Mouse (Mus musculus): ENCODE measurements around the gene Rabgef1. TPM values are rescaled to one million over a fixed set of nuclear protein-coding genes. Genes with fewer than 3 reads are reported as not detected.

Gene Rabgef1
- polyA plus RNA-seq, 1 experiment from 2014 or later = 20.7 TPM

DNA sequence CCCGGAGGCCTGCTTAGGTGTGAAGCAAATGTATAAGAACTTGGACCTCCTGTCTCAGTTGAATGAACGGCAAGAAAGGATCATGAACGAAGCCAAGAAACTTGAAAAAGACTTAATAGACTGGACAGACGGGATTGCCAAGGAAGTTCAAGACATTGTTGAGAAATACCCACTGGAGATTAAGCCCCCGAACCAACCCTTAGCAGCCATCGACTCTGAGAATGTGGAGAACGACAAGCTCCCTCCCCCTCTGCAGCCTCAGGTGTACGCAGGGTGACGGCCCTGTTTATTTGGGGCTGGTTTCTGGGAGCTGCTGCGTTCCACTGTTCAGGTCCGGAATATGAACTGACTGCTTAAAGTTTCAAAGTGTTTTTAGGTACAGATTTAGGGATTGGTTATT lies 41.4 kb downstream of the Rabgef1 start:
- no peak for DNase-seq (ENCODE audit: low spot score)

DNA sequence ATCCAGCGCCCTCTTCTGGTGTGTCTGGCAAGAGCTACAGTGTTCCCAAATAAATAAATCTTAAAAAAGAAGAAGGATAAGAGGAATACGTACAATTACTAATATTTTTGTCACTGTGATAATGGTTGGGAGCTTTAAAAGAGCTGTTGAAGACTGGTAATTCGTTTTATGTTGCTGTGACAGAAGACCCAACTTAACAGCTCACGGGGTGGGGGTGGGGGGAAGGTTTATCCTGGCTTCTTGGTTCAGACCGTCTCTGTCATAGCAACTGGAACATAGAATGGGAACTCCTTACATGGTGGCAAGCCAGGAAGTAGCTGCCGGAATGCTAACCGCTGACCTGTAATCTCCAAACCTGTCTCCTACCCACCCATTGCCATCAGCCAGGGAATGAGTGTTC lies 45.2 kb downstream of the Rabgef1 start, which contains the start of gene Tmem248:
TSS of gene Tmem248 (plus strand) at position 301 of the 400 bp plus-strand sequence.
- DNase-seq (ENCODE audit: low spot score) = no peak

DNA sequence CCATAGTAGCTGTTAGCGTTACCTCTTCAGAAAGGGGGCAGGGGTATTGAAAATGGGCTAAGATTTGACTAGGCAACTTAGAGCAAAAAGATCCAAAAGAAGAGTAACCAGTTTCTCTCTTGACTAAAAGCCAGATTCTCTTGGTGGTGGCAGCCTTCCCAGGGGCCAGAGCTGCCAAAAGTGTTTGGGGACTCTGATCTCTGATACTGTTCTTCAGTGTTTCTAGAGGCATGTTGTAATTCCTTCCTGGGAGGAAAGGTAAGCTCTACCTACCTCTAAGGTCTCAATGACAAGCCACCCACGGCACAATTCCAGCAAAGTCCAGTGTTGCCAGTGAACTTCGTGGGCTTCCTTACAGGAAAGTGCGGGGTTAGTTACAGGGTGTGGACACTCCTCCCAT lies 45.8 kb downstream of the Rabgef1 start:
- no peak for DNase-seq (ENCODE audit: low spot score)

DNA sequence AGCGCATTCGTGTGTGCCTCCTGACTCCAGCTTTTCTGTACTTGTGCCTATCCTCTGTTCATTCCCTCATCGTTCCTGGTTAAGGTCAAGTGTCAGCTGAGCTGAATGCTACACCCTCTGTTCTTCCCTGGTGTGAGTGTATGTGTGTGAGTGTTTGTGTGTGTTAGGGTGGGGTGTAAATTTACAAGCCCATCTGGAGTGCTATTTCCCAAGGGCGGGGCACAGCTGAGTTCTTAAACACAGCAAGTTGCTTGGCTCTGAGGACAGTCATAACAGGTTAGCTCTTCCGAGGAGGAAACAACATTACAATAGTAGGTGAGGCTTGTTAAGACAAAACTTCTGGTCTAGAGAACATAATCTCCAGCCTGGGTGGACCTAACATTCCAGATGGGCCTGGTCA lies 46.7 kb downstream of the Rabgef1 start:
- no peak for DNase-seq (ENCODE audit: low spot score)

- no peak for DNase-seq (ENCODE audit: low spot score)
These were observed 49.7 kb downstream of the Rabgef1 start for GRCm38 (mm10) chr5:130221316-130221715.

GRCm38 (mm10) chr5:130221760-130222145 lies 50.2 kb downstream of the Rabgef1 start:
- no peak for DNase-seq (ENCODE audit: low spot score)

DNA sequence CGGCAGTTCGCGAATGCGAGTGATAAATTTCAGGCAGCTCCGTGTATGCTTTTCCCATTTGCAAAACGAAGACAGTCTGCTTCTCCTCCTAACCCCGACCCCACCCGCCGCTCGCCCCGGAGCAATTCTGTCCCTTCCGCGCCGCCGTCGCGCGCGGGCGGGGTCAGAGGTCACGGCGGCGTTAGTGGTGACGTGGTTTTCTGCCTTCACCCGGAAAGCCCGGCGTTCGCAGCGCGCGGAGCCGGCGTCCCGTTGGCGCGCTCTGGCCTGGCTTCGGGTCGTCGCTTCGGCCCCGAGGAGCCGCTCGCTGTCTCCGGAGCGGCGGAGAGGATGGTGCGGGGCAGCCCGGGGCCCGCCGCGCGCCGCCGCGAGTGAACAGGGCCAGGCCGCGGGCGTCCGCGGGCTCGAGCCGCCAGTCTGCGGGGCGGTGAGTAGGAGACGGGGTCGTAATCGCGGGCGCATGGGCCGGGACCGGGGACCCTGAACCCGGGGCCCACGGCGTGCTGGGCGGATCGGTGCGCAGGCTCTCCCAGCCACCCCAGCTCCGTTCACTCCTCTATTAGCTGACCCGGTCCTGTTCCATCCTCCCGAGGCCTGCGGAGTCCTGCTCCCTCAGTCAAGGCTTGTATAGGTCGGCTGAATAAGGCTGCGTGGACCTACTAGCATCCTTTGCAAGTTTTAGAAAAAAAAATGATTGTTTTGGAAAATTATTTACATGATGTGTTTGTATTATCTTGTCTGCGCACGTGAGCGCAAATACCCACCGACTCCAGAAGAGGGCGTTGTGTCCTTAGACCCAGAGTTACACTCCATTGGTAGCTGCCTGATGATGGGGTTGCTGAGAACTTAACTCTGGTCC lies 50.8 kb downstream of the Rabgef1 start:
- DNase-seq (ENCODE audit: low spot score) = peak; percentile 94

DNA sequence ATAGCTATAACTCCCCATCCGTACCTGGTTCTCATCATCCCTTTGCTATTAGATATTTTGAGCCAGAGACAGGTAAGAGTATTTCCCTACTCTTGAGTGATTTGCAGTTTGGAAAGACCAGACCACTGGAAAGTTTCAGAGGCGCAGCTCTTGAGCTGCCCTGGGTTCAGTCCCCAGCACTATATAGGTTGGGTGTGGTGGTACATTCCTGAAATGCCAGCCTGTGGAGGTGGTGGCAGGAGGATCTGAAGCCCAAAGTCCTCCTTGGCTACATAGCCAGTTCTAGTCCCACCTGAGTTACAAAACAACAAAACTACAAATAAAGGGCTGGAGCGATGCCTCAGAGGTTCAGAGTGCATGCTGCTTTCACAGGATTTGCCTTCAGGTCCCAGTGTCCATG lies 55.2 kb downstream of the Rabgef1 start:
- no peak for DNase-seq (ENCODE audit: low spot score)

- DNase-seq (ENCODE audit: low spot score) = no peak
These were observed 56.5 kb downstream of the Rabgef1 start for GRCm38 (mm10) chr5:130228120-130228519.

GRCm38 (mm10) chr5:130236302-130236701 lies 64.7 kb downstream of the Rabgef1 start:
- no peak for DNase-seq (ENCODE audit: low spot score)

GRCm38 (mm10) chr5:130239236-130239635 lies 67.6 kb downstream of the Rabgef1 start:
- no peak for DNase-seq (ENCODE audit: low spot score)

- DNase-seq (ENCODE audit: low spot score) = no peak
These were observed 68.3 kb downstream of the Rabgef1 start for GRCm38 (mm10) chr5:130239856-130240255.

DNA sequence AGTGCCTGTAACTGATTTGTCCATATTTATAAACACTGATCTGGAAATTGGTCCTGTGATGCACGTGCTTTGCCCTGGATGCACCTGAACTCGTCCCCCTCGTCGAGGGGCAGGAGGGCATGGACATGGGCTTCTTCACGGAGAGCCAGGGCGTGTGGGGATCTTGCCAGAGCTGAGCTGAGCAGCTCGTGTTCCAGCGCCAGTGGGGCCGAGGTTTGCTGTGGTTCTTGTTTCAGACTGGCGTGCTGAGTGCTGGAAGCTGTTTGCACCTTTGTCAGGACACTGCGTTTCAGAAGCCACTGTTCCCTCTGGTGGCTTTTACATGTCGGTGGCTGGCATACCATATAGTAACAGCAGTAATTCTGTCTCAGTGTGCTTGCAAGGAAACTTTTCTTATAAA lies 69.8 kb downstream of the Rabgef1 start:
- DNase-seq (ENCODE audit: low spot score) = no peak

DNA sequence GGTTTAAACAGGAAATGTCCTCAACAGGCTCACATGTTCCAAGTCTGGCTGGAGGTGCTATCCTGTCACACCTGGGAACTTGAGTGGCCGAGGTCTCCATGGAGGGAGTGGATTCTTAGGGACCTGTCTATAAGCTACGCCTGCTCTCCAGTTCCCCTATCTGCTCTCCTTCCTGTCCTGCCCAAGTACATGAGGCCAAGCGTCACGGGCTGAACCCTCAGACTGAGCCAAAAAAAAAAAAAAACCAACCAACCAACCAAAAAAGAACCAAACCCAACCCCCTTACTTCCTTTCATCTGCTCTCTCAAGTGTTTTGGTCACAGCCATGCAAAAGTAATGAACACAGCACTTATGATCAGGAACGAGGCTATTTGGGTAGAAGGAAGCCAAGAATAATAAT lies 76.2 kb downstream of the Rabgef1 start:
- DNase-seq (ENCODE audit: low spot score) = no peak

DNA sequence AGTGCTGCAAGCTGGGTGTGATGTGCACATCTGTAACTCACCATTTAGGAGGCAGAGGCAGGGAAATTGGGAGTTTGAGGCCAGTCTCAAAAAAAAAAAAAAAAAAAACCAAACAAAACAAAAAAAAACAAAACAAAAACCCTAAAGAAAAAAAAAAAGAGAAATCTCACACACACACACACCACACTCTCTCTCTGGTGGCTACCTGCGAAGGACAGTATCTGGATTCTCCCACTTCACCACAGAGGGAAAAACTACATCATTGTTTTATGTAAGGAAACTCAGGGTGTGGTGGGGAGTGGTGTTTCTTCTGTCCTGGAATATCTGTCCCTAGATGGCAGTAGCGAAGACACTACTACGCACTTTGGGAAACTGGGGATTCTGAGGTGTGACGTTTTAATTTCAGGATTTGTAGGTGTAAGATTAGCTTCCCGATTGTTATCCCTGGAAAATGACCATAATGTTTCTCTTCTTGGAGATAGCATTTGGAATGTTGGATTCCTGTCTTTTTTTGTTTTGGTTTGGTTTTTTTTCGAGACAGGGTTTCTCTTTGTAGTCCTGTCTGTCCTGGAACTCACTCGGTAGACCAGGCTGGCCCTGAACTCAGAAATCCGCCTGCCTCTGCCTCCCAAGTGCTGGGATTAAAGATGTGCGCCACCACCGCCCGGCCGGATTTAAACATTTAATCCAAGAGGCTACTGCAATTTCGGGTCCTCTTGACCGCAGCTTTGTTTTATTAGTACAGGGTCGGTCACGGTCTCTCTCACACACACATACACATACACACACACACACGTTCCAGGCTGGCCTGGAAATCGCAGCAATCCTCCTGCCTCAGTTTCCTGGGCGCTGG lies 82.8 kb downstream of the Rabgef1 start:
- DNase-seq (ENCODE audit: low spot score) = peak; percentile 19

GRCm38 (mm10) chr5:130255017-130255720 lies 83.6 kb downstream of the Rabgef1 start, which contains the start of the genes Sbds and Tyw1:
TSS of gene Sbds (minus strand) at chr5:130255530.
TSS of gene Tyw1 (plus strand) at chr5:130255619.
- DNase-seq (ENCODE audit: low spot score) = peak; percentile 99

DNA sequence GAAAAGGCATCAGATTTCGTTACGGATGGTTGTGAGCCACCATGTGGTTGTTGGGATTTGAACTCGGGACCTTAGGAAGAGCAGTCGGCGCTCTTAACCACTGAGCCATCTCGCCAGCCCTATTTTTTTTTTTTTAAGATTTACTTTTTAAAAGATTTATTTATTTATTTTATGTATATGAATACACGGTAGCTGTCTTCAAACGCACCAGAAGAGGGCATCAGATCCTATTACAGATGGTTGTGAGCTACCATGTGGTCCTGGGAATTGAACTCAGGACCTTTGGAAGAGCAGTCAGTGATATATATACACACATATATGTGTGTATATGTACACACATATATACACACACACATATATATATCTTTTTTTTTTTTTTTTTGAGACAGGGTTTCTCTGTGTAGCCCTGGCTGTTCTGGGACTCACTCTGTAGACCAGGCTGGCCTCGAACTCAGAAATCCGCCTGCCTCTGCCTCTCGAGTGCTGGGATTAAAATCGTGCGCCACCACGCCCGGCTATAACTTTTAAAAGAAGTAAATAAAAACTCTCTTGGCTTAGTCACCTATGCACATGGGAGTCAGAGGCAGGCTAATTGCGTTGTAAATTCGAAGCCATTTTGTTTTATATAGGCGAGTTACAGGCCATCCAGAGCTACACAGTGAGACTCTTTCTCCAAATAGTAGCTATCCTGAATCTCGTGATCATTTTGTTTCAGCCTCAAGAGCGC lies 84.4 kb downstream of the Rabgef1 start:
- DNase-seq (ENCODE audit: low spot score) = peak; percentile 5

- peak; percentile 96 for DNase-seq (ENCODE audit: low spot score)
These were observed 85.2 kb downstream of the Rabgef1 start for GRCm38 (mm10) chr5:130256678-130257271.

DNA sequence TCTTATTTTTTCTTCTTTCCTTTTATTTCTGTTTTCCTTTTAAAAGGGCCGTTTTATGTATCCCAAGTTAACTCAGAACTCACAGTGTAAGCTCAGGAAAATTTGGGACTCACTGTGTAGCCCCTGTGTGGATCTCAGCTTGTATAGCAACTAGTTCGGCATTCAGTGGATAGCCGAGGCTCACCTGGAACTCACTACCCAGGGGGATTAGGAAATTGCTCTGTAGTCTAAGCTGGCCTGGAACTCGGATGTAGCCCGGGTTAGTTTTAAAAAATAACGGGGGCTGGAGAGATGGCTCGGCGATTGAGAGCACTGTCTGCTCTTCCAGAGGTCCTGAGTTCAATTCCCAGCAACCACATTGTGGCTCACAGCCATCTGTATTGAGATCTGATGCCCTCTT lies 85.7 kb downstream of the Rabgef1 start:
- no peak for DNase-seq (ENCODE audit: low spot score)

GRCm38 (mm10) chr5:130263454-130263853 lies 91.9 kb downstream of the Rabgef1 start:
- peak; percentile 12 for DNase-seq (ENCODE audit: low spot score)

All from thymus, postnatal 0 days (tissue).